9 mouse cellular contexts compared by ENCODE assay signal in the genomic region with DNA sequence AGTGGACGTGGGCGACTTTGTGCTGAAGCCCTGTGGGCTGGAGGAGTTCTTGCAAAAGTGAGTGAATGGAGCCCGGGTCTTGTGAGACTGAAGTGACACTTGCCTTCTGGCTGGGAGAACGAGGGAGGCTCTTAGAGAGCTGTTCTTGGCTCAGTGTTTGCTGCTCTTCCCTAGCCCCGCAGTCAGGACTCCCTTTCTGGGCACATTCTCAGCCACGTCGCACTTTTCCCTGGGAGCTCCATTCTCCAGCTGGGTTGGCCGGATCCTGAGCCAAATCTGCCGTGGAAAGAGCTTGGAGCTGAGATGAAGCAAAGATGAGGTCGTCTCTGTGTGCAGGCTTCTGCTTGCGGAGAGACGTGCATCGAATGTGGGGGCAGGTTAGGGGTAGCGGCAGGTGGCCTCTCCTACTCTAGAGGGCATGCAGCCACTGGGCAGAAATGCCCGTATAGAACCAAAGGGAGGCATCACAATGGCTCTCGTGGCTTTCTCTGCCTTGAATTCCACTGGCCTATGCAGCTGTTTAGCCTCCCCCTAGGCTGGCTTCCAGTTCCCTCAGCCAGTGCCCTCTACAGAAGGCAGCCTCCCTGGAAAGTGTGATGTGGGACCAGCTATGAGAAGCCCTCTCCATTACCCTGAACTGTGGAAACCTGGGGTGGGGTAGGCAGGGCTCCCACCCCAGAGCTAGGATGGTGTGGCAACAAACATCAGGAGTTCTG. TPM values are rescaled to one million over a fixed set of nuclear protein-coding genes. Genes with fewer than 3 reads are reported as not detected.
A peak's percentile ranks its signal among the peaks of the same experiment; 100 is the strongest.
DNase-seq lines count a peak whose midpoint lies in the region; ATAC-seq and TF ChIP-seq lines count a peak whose summit lies in the region.
"Had no signal": no experiment of that assay in that cellular context is flagged by ENCODE, and none has a peak within 500 bp of the region (broad histone marks: within the 10 kb centered on the region; RNA-seq: fewer than 3 reads in every experiment).

No protein-coding gene starts in this region.

- peaks cover 5% of the 10 kb centered on the region; the same call in 1 of the 2 replicates for H3K4me1 ChIP-seq in kidney, adult 2 months (ENCODE audit: control insufficient read depth, insufficient read depth, low read length)
- peaks cover 35% of the 10 kb centered on the region for H3K4me1 ChIP-seq in forebrain, embryonic 16.5 days (replicated peaks; ENCODE audit: control insufficient read depth, insufficient read depth, low read length)
- H3K4me1 ChIP-seq in hindbrain, embryonic 15.5 days (replicated peaks): peaks cover 49% of the 10 kb centered on the region
- H3K4me1 ChIP-seq in olfactory bulb, adult 2 months (ENCODE audit: control insufficient read depth, insufficient read depth, low read length): peaks cover 57% of the 10 kb centered on the region

- H3K36me3 ChIP-seq in kidney, adult 2 months (ENCODE audit: control insufficient read depth, insufficient read depth, low read length): no peaks in the 10 kb centered on the region
- peaks cover 4% of the 10 kb centered on the region for H3K36me3 ChIP-seq in forebrain, embryonic 16.5 days (ENCODE audit: control insufficient read depth, insufficient read depth)
- H3K36me3 ChIP-seq in hindbrain, embryonic 15.5 days: peaks cover 14% of the 10 kb centered on the region; the same call in 1 of the 2 replicates

- DNase-seq in kidney, adult 2 months: no peak
- no peak for DNase-seq in kidney, adult 18-20 months
- peak; percentile 88 for DNase-seq in brain, adult 2 months (ENCODE audit: low read depth, low spot score)
- DNase-seq in ovary, postnatal 36 days (ENCODE audit: low spot score): no peak

- no peak for TF ChIP-seq POLR2A in kidney, adult 2 months (IDR thresholded peaks at IDR 0.05; ENCODE audit: low read depth, low read length)
- TF ChIP-seq POLR2A in olfactory bulb, adult 2 months (IDR thresholded peaks at IDR 0.05; ENCODE audit: insufficient read depth, low read depth, low read length): no peak

- H3K4me2 ChIP-seq in forebrain, embryonic 16.5 days (ENCODE audit: low read length): no peak overlapping the region
- H3K4me2 ChIP-seq in hindbrain, embryonic 15.5 days: no peak overlapping the region; the same call in 1 of the 2 replicates
- H3K4me2 ChIP-seq: embryonic facial prominence, embryonic 12.5 days had no signal

- WGBS in kidney, adult 2 months: 77% methylated on average over 16 of the region's 16 CpGs
- WGBS in forebrain, embryonic 16.5 days: 41% methylated on average over 16 of the region's 16 CpGs
- WGBS in hindbrain, embryonic 15.5 days: 51% methylated on average over 16 of the region's 16 CpGs
- 31% methylated on average over 16 of the region's 16 CpGs for WGBS in olfactory bulb, adult 2 months

- H3K9me3 ChIP-seq in forebrain, embryonic 16.5 days (ENCODE audit: control insufficient read depth, low read length): no peaks in the 10 kb centered on the region
- H3K9me3 ChIP-seq in hindbrain, embryonic 15.5 days: no peaks in the 10 kb centered on the region
- H3K9me3 ChIP-seq: embryonic facial prominence, embryonic 12.5 days had no signal

- no peak for TF ChIP-seq CTCF in kidney, adult 2 months (conservative IDR thresholded peaks at IDR 0.05; ENCODE audit: insufficient read depth, insufficient read length, low read depth, low read length)
- TF ChIP-seq CTCF in olfactory bulb, adult 2 months (IDR thresholded peaks at IDR 0.05; ENCODE audit: insufficient read depth, low read depth, low read length): no peak

- H3K27ac ChIP-seq in kidney, adult 2 months (ENCODE audit: insufficient read depth, low read depth, low read length): 0 out of 2 replicates have a peak overlapping the region, but pooled peaks have one; percentile 19
- peak overlapping the region; percentile 72 for H3K27ac ChIP-seq in forebrain, embryonic 16.5 days (ENCODE audit: low read length)
- H3K27ac ChIP-seq in hindbrain, embryonic 15.5 days (replicated peaks): peak overlapping the region; percentile 62
- H3K27ac ChIP-seq in olfactory bulb, adult 2 months (ENCODE audit: insufficient read depth, low read depth, low read length): peak overlapping the region; percentile 37; the same call in 1 of the 2 replicates
- H3K27ac ChIP-seq: embryonic facial prominence, embryonic 12.5 days had no signal

- no peaks in the 10 kb centered on the region for H3K27me3 ChIP-seq in kidney, adult 2 months (replicated peaks; ENCODE audit: control insufficient read depth, insufficient read depth, low read length)
- H3K27me3 ChIP-seq in forebrain, embryonic 16.5 days (replicated peaks; ENCODE audit: control insufficient read depth, insufficient read depth, low read length): no peaks in the 10 kb centered on the region
- no peaks in the 10 kb centered on the region for H3K27me3 ChIP-seq in hindbrain, embryonic 15.5 days
- H3K27me3 ChIP-seq: embryonic facial prominence, embryonic 12.5 days had no signal

- no peak overlapping the region for H3K4me3 ChIP-seq in kidney, adult 2 months (ENCODE audit: insufficient read depth, low read depth, low read length)
- H3K4me3 ChIP-seq in forebrain, embryonic 16.5 days (replicated peaks; ENCODE audit: low read length): no peak overlapping the region
- H3K4me3 ChIP-seq in hindbrain, embryonic 15.5 days: no peak overlapping the region
- H3K4me3 ChIP-seq in olfactory bulb, adult 2 months (ENCODE audit: insufficient read depth, low read depth, low read length): no peak overlapping the region
- H3K4me3 ChIP-seq: embryonic facial prominence, embryonic 12.5 days had no signal

- peak; percentile 74 for ATAC-seq in forebrain, embryonic 16.5 days
- ATAC-seq in hindbrain, embryonic 15.5 days (ENCODE audit: low FRiP score, low read depth): peak; percentile 28; the same call in 1 of the 2 replicates
- no peak for ATAC-seq in inflammation-experienced regulatory T-cells, adult 6 months

- H3K9ac ChIP-seq in forebrain, embryonic 16.5 days (replicated peaks; ENCODE audit: low read depth, low read length): no peak overlapping the region
- no peak overlapping the region for H3K9ac ChIP-seq in hindbrain, embryonic 15.5 days
- H3K9ac ChIP-seq: embryonic facial prominence, embryonic 12.5 days had no signal

RNA-seq across cellular contexts. Expression of a gene that starts 26.4 kb away (rescaled TPM):
- polyA plus RNA-seq in kidney, adult 2 months (2012; rRNA removed): 3.6 TPM in 2 replicates
- 16.0 and 17.9 TPM in 2 replicates for polyA plus RNA-seq in forebrain, embryonic 16.5 days (2015; fragmentation: Nextera tagmentation; extraction: Ambion mirVana)
- 12.2 and 13.3 TPM in 2 replicates for polyA plus RNA-seq in hindbrain, embryonic 15.5 days (2015; fragmentation: Nextera tagmentation; extraction: Ambion mirVana)
- polyA plus RNA-seq in olfactory bulb, adult 2 months (2012; ENCODE audit: insufficient read depth, insufficient read length, low replicate concordance, missing spikeins): 38.2 TPM in 1 of 2 replicates, not detected in the other
- under 1 TPM; 0.36 to 0.67 (median 0.61) TPM for polyA plus RNA-seq in inflammation-experienced regulatory T-cells, adult 6 months (2017; shearing (Covaris generic))

RNA-seq across cellular contexts. Expression of a gene that starts 41.5 kb away (rescaled TPM):
- 22.1 and 24.5 TPM in 2 replicates for polyA plus RNA-seq in kidney, adult 2 months (2012; rRNA removed)
- 42.5 and 50.6 TPM in 2 replicates for polyA plus RNA-seq in forebrain, embryonic 16.5 days (2015; fragmentation: Nextera tagmentation; extraction: Ambion mirVana)
- polyA plus RNA-seq in hindbrain, embryonic 15.5 days (2015; fragmentation: Nextera tagmentation; extraction: Ambion mirVana): 35.9 and 36.8 TPM in 2 replicates
- 64.3 and 103 TPM in 2 replicates for polyA plus RNA-seq in olfactory bulb, adult 2 months (2012; ENCODE audit: insufficient read depth, insufficient read length, low replicate concordance, missing spikeins)
- 100 to 1,000 TPM in 1 of 3 experiments, 10 to 100 TPM in 2; 94.1 to 139 (median 98.6) TPM for polyA plus RNA-seq in inflammation-experienced regulatory T-cells, adult 6 months (2017; shearing (Covaris generic))

RNA-seq across cellular contexts. Expression of a gene that starts 59.1 kb away (rescaled TPM):
- polyA plus RNA-seq in kidney, adult 2 months (2012; rRNA removed): 22.2 and 23.9 TPM in 2 replicates
- 36.3 and 40.3 TPM in 2 replicates for polyA plus RNA-seq in forebrain, embryonic 16.5 days (2015; fragmentation: Nextera tagmentation; extraction: Ambion mirVana)
- polyA plus RNA-seq in hindbrain, embryonic 15.5 days (2015; fragmentation: Nextera tagmentation; extraction: Ambion mirVana): 26.7 and 28.0 TPM in 2 replicates
- polyA plus RNA-seq in olfactory bulb, adult 2 months (2012; ENCODE audit: insufficient read depth, insufficient read length, low replicate concordance, missing spikeins): not detected in 2 replicates
- polyA plus RNA-seq in inflammation-experienced regulatory T-cells, adult 6 months (2017; shearing (Covaris generic)): 10 to 100 TPM; 20.8 to 26.0 (median 23.6) TPM

Comparison
In these comparisons a context has a peak if more than half of its experiments do, and no peak if none do; other contexts are left out.
1. H3K27ac ChIP-seq: peak in every context shown above with its lines; median percentile 72 in forebrain, embryonic 16.5 days; 62 in hindbrain, embryonic 15.5 days; 37 in olfactory bulb, adult 2 months; 19 in kidney, adult 2 months.